Mouse (Mus musculus) ES-E14 (cell line): ENCODE results near the gene Peak1.

ENCODE experiments used
- MAFK ChIP-seq: IDR thresholded peaks from 2 replicates; pipeline ENCODE4 v1.6.1; 2014; ENCODE audit warnings: mild to moderate bottlenecking, low read depth, low read length, inconsistent platforms; ENCODE audit not compliant: insufficient read depth
- ZNF384 ChIP-seq: IDR thresholded peaks from 2 replicates; pipeline ENCODE4 v1.6.1; 2012; ENCODE audit warnings: low read depth, low read length, inconsistent platforms

DNA sequence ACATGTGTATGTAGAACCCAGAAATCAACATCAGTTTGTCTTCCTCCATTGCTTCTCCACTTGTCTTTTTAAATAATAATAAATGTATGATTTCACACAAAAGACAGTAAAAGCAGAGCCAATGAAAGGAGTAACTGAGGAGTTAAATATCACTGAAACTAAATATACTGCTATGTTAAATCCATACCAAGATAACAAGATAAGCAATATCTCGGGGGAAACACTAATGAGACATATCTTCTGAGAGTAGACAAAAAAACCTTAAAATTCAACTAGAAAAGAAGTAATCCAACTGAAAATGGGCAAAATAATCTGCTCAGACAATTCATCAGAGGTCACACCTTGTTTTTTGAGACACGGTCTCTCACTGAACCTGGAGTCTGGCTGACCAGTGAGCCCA, 7.9 kb downstream of the Peak1 start:
- no peak for TF ChIP-seq MAFK
- no peak for TF ChIP-seq ZNF384
